Mouse (Mus musculus) neutrophil, adult 59 days (primary cell): ENCODE measurements around the gene Mbtd1. TPM values are rescaled to one million over a fixed set of nuclear protein-coding genes. Genes with fewer than 3 reads are reported as not detected.

Experiments
- total RNA-seq, 2 experiments: library from RNA; stranded (reverse); gene quantifications; 1 replicate in 1 of 2; 2 replicates in 1 of 2; pipeline ENCODE4 v1.2.4; 2023

The Mbtd1 gene
- total RNA-seq, result 10 to 100 TPM; 39.7 to 46.4 TPM

DNA sequence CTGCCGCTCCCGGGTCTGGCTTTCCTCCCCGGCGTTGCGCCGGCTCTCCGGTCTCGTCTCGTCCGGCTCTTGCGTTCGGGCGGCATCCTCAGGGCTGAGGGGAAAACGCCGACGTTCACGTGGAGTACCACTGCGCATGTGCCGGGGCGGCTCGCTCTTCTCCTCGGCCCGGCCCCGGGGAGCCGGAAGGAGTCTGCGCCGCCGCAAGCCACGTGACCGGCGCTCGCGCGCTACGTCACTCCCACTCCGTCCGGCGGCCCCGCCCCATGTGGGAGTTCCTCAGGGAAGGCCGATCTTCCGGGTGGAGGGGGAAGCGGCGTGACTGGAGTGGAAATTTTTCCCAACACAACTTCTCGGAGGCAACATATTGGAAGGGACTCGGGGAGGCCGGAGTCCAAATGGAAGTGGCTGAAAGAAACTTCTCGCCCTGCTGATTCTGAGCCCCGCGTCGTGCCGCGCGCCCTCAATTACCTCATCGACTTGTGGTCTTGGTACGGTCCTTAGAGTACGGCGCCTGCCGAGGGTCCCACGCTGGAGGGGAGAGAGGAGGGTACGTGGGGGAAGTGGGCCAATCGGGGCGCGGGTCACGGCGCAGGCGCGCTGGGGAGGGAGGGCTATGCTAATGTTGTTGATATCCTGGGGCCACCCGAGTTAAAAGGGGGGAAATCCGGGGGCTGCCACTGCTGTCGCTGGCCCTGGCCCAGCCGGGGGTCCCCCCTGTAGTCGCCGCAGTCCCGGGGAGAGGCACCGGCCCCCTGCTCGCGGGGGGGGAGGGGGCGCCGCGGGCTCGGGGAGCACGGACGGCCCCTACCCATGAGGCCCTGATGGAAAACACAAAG lies at the start of gene Mbtd1, which contains the start of gene Utp18:
TSS of gene Mbtd1 (plus strand) at position 281 of the 839 bp plus-strand sequence.
TSS of gene Utp18 (minus strand) at position 195 of the 839 bp plus-strand sequence.

DNA sequence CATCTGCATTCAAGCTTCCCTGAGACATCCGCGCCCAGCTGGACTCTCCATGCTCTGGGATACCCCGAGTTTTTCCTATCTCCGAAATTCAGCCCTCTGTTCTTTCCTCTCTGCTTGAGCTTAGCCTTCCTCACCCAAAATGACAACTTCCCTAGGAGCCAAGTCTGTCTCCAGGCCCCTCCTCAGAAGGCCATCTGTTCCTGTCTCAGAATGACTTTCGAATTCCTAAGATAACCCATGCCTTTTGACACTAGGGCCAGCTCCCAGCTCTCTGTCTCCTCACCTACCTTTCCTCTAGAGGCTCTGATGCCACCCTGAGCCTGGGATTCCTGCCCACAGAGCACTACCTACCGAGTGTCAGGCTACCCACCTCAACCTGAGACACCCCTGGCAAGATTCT lies 70.5 kb downstream of the Mbtd1 start, which contains the start of gene Nme2:
TSS of gene Nme2 (minus strand) at position 101 of the 400 bp plus-strand sequence.

DNA sequence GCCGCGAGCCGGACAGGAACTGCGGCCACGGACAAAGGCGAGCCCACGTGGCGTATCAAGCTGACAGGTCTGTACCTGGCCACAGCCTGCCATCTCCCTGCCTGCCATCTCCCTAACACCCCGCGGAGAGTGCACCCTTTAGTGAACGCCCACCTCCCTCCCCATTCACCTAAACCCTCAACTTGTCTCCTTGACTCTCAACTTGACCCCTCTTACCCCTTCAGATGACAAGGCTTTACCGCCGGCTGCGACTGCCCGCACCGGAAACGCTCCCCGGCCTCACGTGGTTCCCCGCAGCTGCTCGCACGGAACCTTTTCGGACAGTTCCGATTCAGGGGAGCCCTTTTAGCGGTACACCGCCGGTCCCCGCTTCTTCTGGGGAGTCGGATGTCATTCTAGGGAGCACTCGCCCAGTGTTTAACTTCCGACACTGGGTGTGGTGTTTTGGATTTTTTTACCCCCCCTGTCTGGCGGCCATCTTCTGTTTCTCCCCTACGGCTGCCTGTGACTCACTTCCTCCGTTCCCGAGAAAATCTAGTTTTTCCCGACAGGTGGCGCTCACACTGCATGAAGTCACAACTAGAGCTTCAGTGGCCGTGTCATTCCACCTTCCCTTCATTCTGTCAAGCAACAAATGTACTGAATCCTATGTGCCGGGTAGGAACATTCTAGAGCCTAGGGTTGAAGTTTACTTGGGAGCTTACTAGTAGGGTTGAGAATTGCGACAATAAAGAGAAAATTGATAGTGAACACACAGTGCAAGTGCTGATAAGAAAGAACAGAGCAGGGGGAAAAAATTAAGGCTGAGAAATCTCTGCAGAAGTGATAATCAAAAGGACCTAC lies 82.6 kb downstream of the Mbtd1 start, which contains the start of the genes Gm20390 and Nme1:
TSS of gene Gm20390 (minus strand) at position 289 of the 843 bp plus-strand sequence.
TSS of gene Nme1 (minus strand) at position 517 of the 843 bp plus-strand sequence.

DNA sequence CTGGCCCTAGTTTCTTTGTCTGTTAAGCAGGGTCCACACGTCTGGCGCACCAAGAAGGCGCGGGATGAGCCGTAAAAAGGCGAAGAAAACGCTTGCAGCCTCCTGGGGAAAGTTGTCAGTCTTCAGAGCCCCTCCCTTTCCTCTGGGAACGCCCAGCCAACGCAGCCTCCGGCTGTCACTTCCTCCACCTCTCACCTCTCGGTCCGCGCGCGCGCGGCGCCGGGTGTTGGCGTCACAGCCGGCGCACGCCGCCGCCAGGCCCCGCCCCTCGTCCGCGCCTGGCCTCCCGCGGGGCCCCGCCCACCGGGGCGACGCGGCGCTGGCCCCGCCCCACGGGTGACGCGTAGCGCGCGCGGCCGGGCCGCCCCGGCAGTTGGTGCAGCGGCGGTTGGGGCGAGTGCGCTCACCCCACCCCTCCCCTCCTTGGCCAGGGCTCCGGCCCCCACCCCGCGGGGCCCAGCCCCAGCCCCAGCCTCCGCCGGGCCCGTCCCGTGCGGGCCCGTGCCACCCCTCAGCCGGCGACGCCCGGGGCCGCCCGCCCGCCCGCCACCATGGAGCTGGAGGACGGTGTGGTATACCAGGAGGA lies 110.2 kb downstream of the Mbtd1 start, which contains the start of gene Spag9:
TSS of gene Spag9 (plus strand) at position 372 of the 586 bp plus-strand sequence.

Other genes with a start within 250 kb of the Mbtd1 start
- 10 to 100 TPM; 20.5 to 23.4 TPM for gene Utp18, start 86 bp upstream of the Mbtd1 start, total RNA-seq
- 10 to 100 TPM; 61.6 to 91.1 TPM for gene Nme2, start 70.4 kb downstream of the Mbtd1 start, total RNA-seq
- 10 to 100 TPM; 24.7 to 24.8 TPM for gene Gm20390, start 82.4 kb downstream of the Mbtd1 start, total RNA-seq
- 10 to 100 TPM; 12.7 to 18.9 TPM for gene Nme1, start 82.7 kb downstream of the Mbtd1 start, total RNA-seq
- gene Spag9, start 110.2 kb downstream of the Mbtd1 start, total RNA-seq, result 100 to 1,000 TPM in 1 of 2 experiments, 10 to 100 TPM in 1; 94.4 to 115 TPM